25 mouse cellular contexts compared by ENCODE assay signal in genomic region chrX:152545736-152546135, GRCm38 (mm10). TPM values are rescaled to one million over a fixed set of nuclear protein-coding genes. Genes with fewer than 3 reads are reported as not detected.
DNase-seq lines count a peak whose midpoint lies in the region; ATAC-seq and TF ChIP-seq lines count a peak whose summit lies in the region.
"Had no signal": no experiment of that assay in that cellular context is flagged by ENCODE, and none has a peak within 500 bp of the region (broad histone marks: within the 10 kb centered on the region; RNA-seq: fewer than 3 reads in every experiment).

No protein-coding gene starts in this region.

- H3K4me2 ChIP-seq in intestine, embryonic 15.5 days (replicated peaks) = no peak overlapping the region
- H3K4me2 ChIP-seq in intestine, postnatal 0 days (replicated peaks; ENCODE audit: low read depth) = no peak overlapping the region
- H3K4me2 ChIP-seq in kidney, embryonic 14.5 days (replicated peaks; ENCODE audit: low read depth, low read length) = no peak overlapping the region
- H3K4me2 ChIP-seq: heart, embryonic 12.5 days; hindbrain, embryonic 15.5 days had no signal

- TF ChIP-seq RAD21 in MEL (IDR thresholded peaks at IDR 0.05; ENCODE audit: low read depth, low read length) = no peak

- no peak overlapping the region for H3K9ac ChIP-seq in intestine, embryonic 15.5 days
- H3K9ac ChIP-seq in intestine, postnatal 0 days (ENCODE audit: low read depth, low read length) = no peak overlapping the region
- no peak overlapping the region for H3K9ac ChIP-seq in MEL (ENCODE audit: control insufficient read depth, low read depth, low read length, poor library complexity, severe bottlenecking)
- no peak overlapping the region for H3K9ac ChIP-seq in kidney, embryonic 14.5 days (ENCODE audit: low read depth, low read length)
- H3K9ac ChIP-seq: heart, embryonic 12.5 days; hindbrain, embryonic 15.5 days had no signal

- TF ChIP-seq CTCF in intestine, postnatal 0 days (IDR thresholded peaks at IDR 0.05; ENCODE audit: low read depth) = no peak
- no peak for TF ChIP-seq CTCF in MEL (IDR thresholded peaks at IDR 0.05 in 2 of 3, conservative IDR thresholded peaks at IDR 0.05 in 1 of 3; ENCODE audit: control insufficient read depth in 1 of 3, insufficient read depth in 1 of 3, low read depth in 2 of 3, low read length in 3 of 3, poor library complexity in 1 of 3, severe bottlenecking in 1 of 3)

- TF ChIP-seq POLR2A in MEL (IDR thresholded peaks at IDR 0.05; ENCODE audit: control insufficient read depth in 1 of 2, insufficient read depth in 1 of 2, low read depth in 1 of 2, low read length in 2 of 2, poor library complexity in 1 of 2) = no peak

- no peaks in the 10 kb centered on the region for H3K79me2 ChIP-seq in MEL (ENCODE audit: control insufficient read depth, insufficient read depth, low read length, poor library complexity)

- DNase-seq in MEL (ENCODE audit: low read depth, low spot score) = peak; percentile 57
- DNase-seq in spleen, adult 18-20 months = no peak
- DNase-seq: adrenal gland, adult 8-10 months; cerebellum, adult 11-12 months; cerebellum, adult 9-11 months; cerebellum, postnatal 36 days; gastrocnemius, postnatal 10 days had no signal

- H3K27ac ChIP-seq in intestine, embryonic 15.5 days = no peak overlapping the region
- no peak overlapping the region for H3K27ac ChIP-seq in intestine, postnatal 0 days (ENCODE audit: low read depth, low read length)
- no peak overlapping the region for H3K27ac ChIP-seq in MEL (ENCODE audit: control insufficient read depth, low read depth, low read length)
- H3K27ac ChIP-seq in kidney, embryonic 14.5 days (ENCODE audit: low read depth, low read length) = no peak overlapping the region
- H3K27ac ChIP-seq: embryonic facial prominence, embryonic 10.5 days; hindbrain, embryonic 15.5 days had no signal

- no peaks in the 10 kb centered on the region for H3K36me3 ChIP-seq in intestine, embryonic 15.5 days
- H3K36me3 ChIP-seq in intestine, postnatal 0 days (ENCODE audit: control insufficient read depth, insufficient read depth) = no peaks in the 10 kb centered on the region
- H3K36me3 ChIP-seq in MEL (ENCODE audit: control insufficient read depth in 1 of 2, insufficient read depth in 2 of 2, low read length in 2 of 2) = no peaks in the 10 kb centered on the region; a peak in 2 of 4 replicates
- no peaks in the 10 kb centered on the region for H3K36me3 ChIP-seq in kidney, embryonic 14.5 days (ENCODE audit: control insufficient read depth, insufficient read depth, low read length)
- H3K36me3 ChIP-seq: embryonic facial prominence, embryonic 10.5 days; heart, embryonic 12.5 days; hindbrain, embryonic 15.5 days had no signal

- TF ChIP-seq EP300 in MEL (IDR thresholded peaks at IDR 0.05; ENCODE audit: low read depth in 1 of 2, low read length in 2 of 2) = peak; percentile 77 to 88

- H3K4me1 ChIP-seq in intestine, embryonic 15.5 days (replicated peaks) = no peaks in the 10 kb centered on the region
- H3K4me1 ChIP-seq in intestine, postnatal 0 days (replicated peaks; ENCODE audit: control insufficient read depth, insufficient read depth, low read length) = no peaks in the 10 kb centered on the region
- H3K4me1 ChIP-seq in MEL (ENCODE audit: control insufficient read depth in 1 of 2, insufficient read depth in 2 of 2, low read length in 2 of 2) = no peaks in the 10 kb centered on the region
- no peaks in the 10 kb centered on the region for H3K4me1 ChIP-seq in kidney, embryonic 14.5 days (ENCODE audit: control insufficient read depth, insufficient read depth, low read length)
- H3K4me1 ChIP-seq: embryonic facial prominence, embryonic 10.5 days; heart, embryonic 12.5 days; hindbrain, embryonic 15.5 days had no signal

- no peaks in the 10 kb centered on the region for H3K27me3 ChIP-seq in intestine, embryonic 15.5 days (replicated peaks)
- H3K27me3 ChIP-seq in intestine, postnatal 0 days (replicated peaks; ENCODE audit: control insufficient read depth, insufficient read depth, low read length) = no peaks in the 10 kb centered on the region
- no peaks in the 10 kb centered on the region for H3K27me3 ChIP-seq in MEL (ENCODE audit: control insufficient read depth in 1 of 2, insufficient read depth in 2 of 2, low read length in 2 of 2)
- no peaks in the 10 kb centered on the region for H3K27me3 ChIP-seq in kidney, embryonic 14.5 days (ENCODE audit: control insufficient read depth, insufficient read depth, low read length)
- H3K27me3 ChIP-seq: CH12.LX had no signal

- ATAC-seq in intestine, embryonic 15.5 days = 0 out of 2 replicates have a peak, but pooled peaks have one; percentile 17
- no peak for ATAC-seq in intestine, postnatal 0 days
- ATAC-seq in granulocyte monocyte progenitor cell, adult 5-6 weeks (replicated peaks; ENCODE audit: poor library complexity, severe bottlenecking) = peak; percentile 69
- peak; percentile 76 for ATAC-seq in megakaryocyte progenitor cell, adult 5-6 weeks (replicated peaks; ENCODE audit: poor library complexity)
- no peak for ATAC-seq in kidney, embryonic 14.5 days (ENCODE audit: low FRiP score, low TSS enrichment)
- ATAC-seq: forebrain, embryonic 14.5 days had no signal

- no peak overlapping the region for H3K4me3 ChIP-seq in intestine, embryonic 15.5 days (replicated peaks)
- no peak overlapping the region for H3K4me3 ChIP-seq in intestine, postnatal 0 days (ENCODE audit: low read depth, low read length)
- no peak overlapping the region for H3K4me3 ChIP-seq in MEL (ENCODE audit: control insufficient read depth in 1 of 2, insufficient read depth in 1 of 2, low read depth in 2 of 2, low read length in 2 of 2)
- no peak overlapping the region for H3K4me3 ChIP-seq in kidney, embryonic 14.5 days (ENCODE audit: low read length)
- H3K4me3 ChIP-seq: embryonic facial prominence, embryonic 10.5 days; heart, embryonic 12.5 days; hindbrain, embryonic 15.5 days had no signal

- WGBS in intestine, embryonic 15.5 days = 69% methylated on average over 1 of the region's 1 CpGs
- 88% methylated on average over 1 of the region's 1 CpGs for WGBS in intestine, postnatal 0 days
- 75% methylated on average over 1 of the region's 1 CpGs for WGBS in kidney, embryonic 14.5 days

- H3K9me3 ChIP-seq in intestine, embryonic 15.5 days = no peaks in the 10 kb centered on the region
- H3K9me3 ChIP-seq in intestine, postnatal 0 days (ENCODE audit: control insufficient read depth) = no peaks in the 10 kb centered on the region
- H3K9me3 ChIP-seq in MEL (replicated peaks; ENCODE audit: insufficient read depth, low read length) = no peaks in the 10 kb centered on the region
- H3K9me3 ChIP-seq in kidney, embryonic 14.5 days (ENCODE audit: control insufficient read depth, low read length) = no peaks in the 10 kb centered on the region
- H3K9me3 ChIP-seq: embryonic facial prominence, embryonic 10.5 days; heart, embryonic 12.5 days; hindbrain, embryonic 15.5 days had no signal

TF ChIP-seq in MEL, 35 proteins besides CTCF, POLR2A, EP300 and RAD21:
- peak; percentile 97 for TF ChIP-seq RCOR1 (IDR thresholded peaks at IDR 0.05; ENCODE audit: low read depth, low read length)
- TF ChIP-seq BHLHE40 (IDR thresholded peaks at IDR 0.05; ENCODE audit: borderline replicate concordance, low read depth, low read length) = no peak
- TF ChIP-seq JUND (IDR thresholded peaks at IDR 0.05; ENCODE audit: low read depth, low read length) = no peak
- no peak for TF ChIP-seq TBP (IDR thresholded peaks at IDR 0.05; ENCODE audit: low read depth, low read length)
- TF ChIP-seq USF2 (IDR thresholded peaks at IDR 0.05; ENCODE audit: borderline replicate concordance in 1 of 2, insufficient read depth in 1 of 2, low read depth in 1 of 2, low read length in 2 of 2) = no peak
- TF ChIP-seq MYC (IDR thresholded peaks at IDR 0.05; ENCODE audit: low read depth, low read length) = no peak
- TF ChIP-seq MYB (IDR thresholded peaks at IDR 0.05; ENCODE audit: low read depth, low read length) = peak; percentile 81
- TF ChIP-seq ELF1 (IDR thresholded peaks at IDR 0.05; ENCODE audit: low read depth, low read length) = no peak
- no peak for TF ChIP-seq MAX (IDR thresholded peaks at IDR 0.05; ENCODE audit: low read length)
- no peak for TF ChIP-seq MAFK (IDR thresholded peaks at IDR 0.05; ENCODE audit: borderline replicate concordance, low read depth, low read length)
- TF ChIP-seq GATA1 (IDR thresholded peaks at IDR 0.05; ENCODE audit: low read depth, low read length) = peak; percentile 73
- peak; percentile 81 for TF ChIP-seq ETS1 (IDR thresholded peaks at IDR 0.05; ENCODE audit: low read depth, low read length)
- TF ChIP-seq NELFE (IDR thresholded peaks at IDR 0.05; ENCODE audit: low read depth, low read length) = no peak
- no peak for TF ChIP-seq POLR2AphosphoS5 (IDR thresholded peaks at IDR 0.05; ENCODE audit: borderline replicate concordance, low read depth, low read length)
- TF ChIP-seq CHD1 (IDR thresholded peaks at IDR 0.05; ENCODE audit: low read depth, low read length) = no peak
- TF ChIP-seq UBTF (IDR thresholded peaks at IDR 0.05; ENCODE audit: borderline replicate concordance, insufficient read depth, low read depth, low read length) = no peak
- TF ChIP-seq ZKSCAN1 (IDR thresholded peaks at IDR 0.05; ENCODE audit: low read depth, low read length) = no peak
- no peak for TF ChIP-seq SMC3 (IDR thresholded peaks at IDR 0.05; ENCODE audit: low read depth, low read length)
- no peak for TF ChIP-seq ZMIZ1 (IDR thresholded peaks at IDR 0.05; ENCODE audit: low read depth, low read length)
- TF ChIP-seq MAZ (IDR thresholded peaks at IDR 0.05; ENCODE audit: low read depth, low read length) = no peak
- no peak for TF ChIP-seq ZNF384 (IDR thresholded peaks at IDR 0.05; ENCODE audit: low read depth, low read length)
- TF ChIP-seq SIN3A (IDR thresholded peaks at IDR 0.05; ENCODE audit: low read length) = 0 out of 2 replicates have a peak, but pooled peaks have one; percentile 40
- TF ChIP-seq ZC3H11A (IDR thresholded peaks at IDR 0.05; ENCODE audit: low read depth, low read length) = no peak
- peak; percentile 37; the same call in 1 of the 2 replicates for TF ChIP-seq TCF12 (IDR thresholded peaks at IDR 0.05; ENCODE audit: low read depth, low read length)

RNA-seq across cellular contexts. Expression of gene Cldn34a, which starts 17.4 kb away (rescaled TPM):
- polyA plus RNA-seq in intestine, embryonic 15.5 days (2015; fragmentation: Nextera tagmentation; extraction: Ambion mirVana) = not detected in 2 replicates
- not detected in 2 replicates for polyA plus RNA-seq in intestine, postnatal 0 days (2015; fragmentation: Nextera tagmentation; extraction: Ambion mirVana)
- not detected in 2 replicates for total RNA-seq in MEL (2012; rRNA removed)
- not detected for polyA plus RNA-seq in MEL (2012; ENCODE audit: insufficient read depth in 1 of 2, insufficient read length in 2 of 2, low read depth in 1 of 2, low replicate concordance in 2 of 2, missing spikeins in 1 of 2)
- not detected in 2 replicates for total RNA-seq in granulocyte monocyte progenitor cell, adult 5-6 weeks (2014; fragmentation: Nextera tagmentation)
- not detected in 2 replicates for total RNA-seq in granulocyte monocyte progenitor cell, adult 5-6 weeks (2017)
- total RNA-seq in megakaryocyte progenitor cell, adult 5-6 weeks (2015) = not detected in 2 replicates
- not detected in 2 replicates for total RNA-seq in megakaryocyte progenitor cell, adult 5-6 weeks (2017)
- polyA plus RNA-seq in kidney, embryonic 14.5 days (2014; fragmentation: Nextera tagmentation; extraction: Ambion mirVana) = not detected in 2 replicates
- total RNA-seq: adrenal gland, adult 8-10 months; adrenal gland, postnatal 4 days; CH12.LX; gastrocnemius, postnatal 10 days; heart, adult 8-10 months; heart, postnatal 25 days had no signal
- polyA plus RNA-seq: embryonic facial prominence, embryonic 10.5 days; embryonic facial prominence, embryonic 14.5 days; forebrain, embryonic 14.5 days; frontal cortex, adult 2 months; gonadal fat pad, adult 2 months; heart, embryonic 12.5 days; heart, embryonic 16.5 days; hindbrain, embryonic 11.5 days; hindbrain, embryonic 15.5 days had no signal

Comparison
In these comparisons a context has a peak if more than half of its experiments do, and no peak if none do; other contexts are left out.
1. ATAC-seq: peak in intestine, embryonic 15.5 days (single experiment), granulocyte monocyte progenitor cell, adult 5-6 weeks (single experiment) and megakaryocyte progenitor cell, adult 5-6 weeks (single experiment); none in intestine, postnatal 0 days (single experiment) and kidney, embryonic 14.5 days (single experiment).